Mouse (Mus musculus) MEL (cell line): ENCODE data around the gene Tmbim4. TPM values are rescaled to one million over a fixed set of nuclear protein-coding genes. Genes with fewer than 3 reads are reported as not detected.

Experiments
- DNase-seq: peaks from one replicate; pipeline ENCODE4 v3.0.0; 2011; ENCODE audit warnings: low read depth, low spot score
- H3K27ac ChIP-seq: 2 replicates; pipeline ENCODE4 v1.5.1; 2012; ENCODE audit warnings: low read depth, mild to moderate bottlenecking, control low read depth, low read length, moderate library complexity; ENCODE audit not compliant: control insufficient read depth
- H3K27me3 ChIP-seq, 2 experiments: fragments of 150-350 bp in 1 of 2; sonication (generic) in 1 of 2; 2 replicates each; pipeline ENCODE4 v1.6.1; 2012; ENCODE audit warnings: low read length in 2 of 2, mild to moderate bottlenecking in 2 of 2, improper control_type of control experiment in 1 of 2, moderate library complexity in 1 of 2; ENCODE audit not compliant: insufficient read depth in 2 of 2, control insufficient read depth in 1 of 2
- H3K36me3 ChIP-seq, 2 experiments: 2 replicates each; pipeline ENCODE4 v1.6.1; 2012 to 2014; ENCODE audit warnings: low read length in 2 of 2, improper control_type of control experiment in 1 of 2, inconsistent platforms in 1 of 2, mild to moderate bottlenecking in 1 of 2; ENCODE audit not compliant: insufficient read depth in 2 of 2, control insufficient read depth in 1 of 2
- H3K4me1 ChIP-seq, 2 experiments: fragments of 150-350 bp in 1 of 2; sonication (generic) in 1 of 2; 2 replicates each; pipeline ENCODE4 v1.6.1; 2012; ENCODE audit warnings: low read length in 2 of 2, improper control_type of control experiment in 1 of 2, mild to moderate bottlenecking in 1 of 2; ENCODE audit not compliant: insufficient read depth in 2 of 2, control insufficient read depth in 1 of 2
- H3K4me3 ChIP-seq, 2 experiments: fragments of 150-350 bp in 1 of 2; sonication (generic) in 1 of 2; 2 replicates each; pipeline ENCODE4 v1.5.1; 2012; ENCODE audit warnings: low read depth in 2 of 2, low read length in 2 of 2, mild to moderate bottlenecking in 2 of 2, moderate library complexity in 2 of 2, control low read depth in 1 of 2, improper control_type of control experiment in 1 of 2; ENCODE audit not compliant: control insufficient read depth in 1 of 2, insufficient read depth in 1 of 2
- H3K79me2 ChIP-seq: 2 replicates; pipeline ENCODE4 v1.6.1; 2012; ENCODE audit warnings: mild to moderate bottlenecking, low read length, moderate library complexity; ENCODE audit not compliant: control insufficient read depth, poor library complexity, insufficient read depth
- H3K9ac ChIP-seq: 2 replicates; pipeline ENCODE4 v1.6.1; 2012; ENCODE audit warnings: low read depth, mild to moderate bottlenecking, control low read depth, low read length, moderate library complexity; ENCODE audit not compliant: control insufficient read depth, poor library complexity, severe bottlenecking
- H3K9me3 ChIP-seq: fragments of 150-350 bp; sonication (generic); replicated peaks from 2 replicates; pipeline ENCODE4 v1.6.1; 2012; ENCODE audit warnings: mild to moderate bottlenecking, low read length, improper control_type of control experiment, moderate library complexity; ENCODE audit not compliant: insufficient read depth
- BHLHE40 ChIP-seq: IDR thresholded peaks from 2 replicates; pipeline ENCODE4 v1.6.1; 2012; ENCODE audit warnings: low read depth, mild to moderate bottlenecking, inconsistent platforms, low read length, improper control_type of control experiment, borderline replicate concordance
- CHD1 ChIP-seq: IDR thresholded peaks from 2 replicates; pipeline ENCODE4 v1.6.1; 2012; ENCODE audit warnings: low read depth, mild to moderate bottlenecking, inconsistent platforms, low read length, improper control_type of control experiment
- CTCF ChIP-seq, 3 experiments: IDR thresholded peaks in 2 of 3; conservative IDR thresholded peaks in 1 of 3; 2 replicates each; pipeline ENCODE4 v1.5.1; 2011 to 2012; ENCODE audit warnings: low read length in 3 of 3, low read depth in 2 of 3, mild to moderate bottlenecking in 2 of 3, improper control_type of control experiment in 1 of 3, inconsistent platforms in 1 of 3, mixed read lengths in 1 of 3, moderate library complexity in 1 of 3; ENCODE audit not compliant: control insufficient read depth in 1 of 3, insufficient read depth in 1 of 3, poor library complexity in 1 of 3, severe bottlenecking in 1 of 3
- E2F4 ChIP-seq: IDR thresholded peaks from 2 replicates; pipeline ENCODE4 v1.6.1; 2011; ENCODE audit warnings: low read depth, low read length, improper control_type of control experiment, borderline replicate concordance
- EP300 ChIP-seq, 2 experiments: IDR thresholded peaks; 2 replicates each; pipeline ENCODE4 v1.6.1; 2011; ENCODE audit warnings: improper control_type of control experiment in 2 of 2, low read length in 2 of 2, low read depth in 1 of 2, mild to moderate bottlenecking in 1 of 2
- ETS1 ChIP-seq: IDR thresholded peaks from 2 replicates; pipeline ENCODE4 v1.6.1; 2012; ENCODE audit warnings: low read depth, mild to moderate bottlenecking, inconsistent platforms, low read length, improper control_type of control experiment, moderate library complexity
- GATA1 ChIP-seq: IDR thresholded peaks from 2 replicates; pipeline ENCODE4 v1.6.1; 2011; ENCODE audit warnings: low read depth, low read length, improper control_type of control experiment
- HCFC1 ChIP-seq: IDR thresholded peaks from 2 replicates; pipeline ENCODE4 v1.6.1; 2012; ENCODE audit warnings: low read depth, mild to moderate bottlenecking, inconsistent platforms, low read length, improper control_type of control experiment, moderate library complexity
- JUND ChIP-seq: IDR thresholded peaks from 2 replicates; pipeline ENCODE4 v1.6.1; 2011; ENCODE audit warnings: low read depth, mild to moderate bottlenecking, improper control_type of control experiment, low read length
- KAT2A ChIP-seq: conservative IDR thresholded peaks from 2 replicates; pipeline ENCODE4 v1.6.1; 2012; ENCODE audit warnings: low read depth, low read length, improper control_type of control experiment, inconsistent platforms
- MAFK ChIP-seq: IDR thresholded peaks from 2 replicates; pipeline ENCODE4 v1.6.1; 2011; ENCODE audit warnings: low read depth, mild to moderate bottlenecking, low read length, improper control_type of control experiment, borderline replicate concordance
- MXI1 ChIP-seq: IDR thresholded peaks from 2 replicates; pipeline ENCODE4 v1.6.1; 2011; ENCODE audit warnings: mild to moderate bottlenecking, low read depth, low read length, improper control_type of control experiment
- NRF1 ChIP-seq: IDR thresholded peaks from 2 replicates; pipeline ENCODE4 v1.6.1; 2014; ENCODE audit warnings: low read depth, mild to moderate bottlenecking, inconsistent platforms, low read length, improper control_type of control experiment, moderate library complexity; ENCODE audit not compliant: poor library complexity, insufficient read depth, severe bottlenecking
- POLR2AphosphoS2 ChIP-seq: IDR thresholded peaks from 2 replicates; pipeline ENCODE4 v1.6.1; 2011; ENCODE audit warnings: low read length, improper control_type of control experiment
- RAD21 ChIP-seq: IDR thresholded peaks from 2 replicates; pipeline ENCODE4 v1.6.1; 2011; ENCODE audit warnings: mild to moderate bottlenecking, low read depth, low read length, improper control_type of control experiment
- RCOR1 ChIP-seq: IDR thresholded peaks from 2 replicates; pipeline ENCODE4 v1.6.1; 2012; ENCODE audit warnings: low read depth, mild to moderate bottlenecking, inconsistent platforms, low read length, improper control_type of control experiment
- SMC3 ChIP-seq: IDR thresholded peaks from 2 replicates; pipeline ENCODE4 v1.6.1; 2011; ENCODE audit warnings: low read depth, low read length, improper control_type of control experiment
- TCF12 ChIP-seq: IDR thresholded peaks from 2 replicates; pipeline ENCODE4 v1.6.1; 2014; ENCODE audit warnings: low read depth, mild to moderate bottlenecking, inconsistent platforms, low read length, improper control_type of control experiment, moderate library complexity
- UBTF ChIP-seq: IDR thresholded peaks from 2 replicates; pipeline ENCODE4 v1.6.1; 2012; ENCODE audit warnings: low read depth, mild to moderate bottlenecking, inconsistent platforms, low read length, improper control_type of control experiment, moderate library complexity, borderline replicate concordance; ENCODE audit not compliant: insufficient read depth
- ZKSCAN1 ChIP-seq: IDR thresholded peaks from 2 replicates; pipeline ENCODE4 v1.6.1; 2012; ENCODE audit warnings: low read depth, mild to moderate bottlenecking, inconsistent platforms, low read length, improper control_type of control experiment, moderate library complexity
- polyA plus RNA-seq, 2 experiments: library from polyadenylated mRNA; stranded (reverse) in 1 of 2; unstranded in 1 of 2; fragments of >175 nt in 1 of 2; fragments of >200 nt in 1 of 2; gene quantifications; 2 replicates each; pipeline versions ENCODE4 v1.2.1 to v1.2.4; 2012; ENCODE audit warnings: low replicate concordance in 2 of 2, low read depth in 1 of 2; ENCODE audit not compliant: insufficient read length in 2 of 2, insufficient read depth in 1 of 2, missing spikeins in 1 of 2
- total RNA-seq: library from RNA; depleted of rRNA; stranded (reverse); fragments of 300-350 nt; gene quantifications from 2 replicates; pipeline ENCODE4 v1.2.3, GENCODE M21; 2012

Tmbim4 gene
- total and polyA plus RNA-seq, 3 experiments: 52.5 to 80.3 TPM; not detected in 1

DNA sequence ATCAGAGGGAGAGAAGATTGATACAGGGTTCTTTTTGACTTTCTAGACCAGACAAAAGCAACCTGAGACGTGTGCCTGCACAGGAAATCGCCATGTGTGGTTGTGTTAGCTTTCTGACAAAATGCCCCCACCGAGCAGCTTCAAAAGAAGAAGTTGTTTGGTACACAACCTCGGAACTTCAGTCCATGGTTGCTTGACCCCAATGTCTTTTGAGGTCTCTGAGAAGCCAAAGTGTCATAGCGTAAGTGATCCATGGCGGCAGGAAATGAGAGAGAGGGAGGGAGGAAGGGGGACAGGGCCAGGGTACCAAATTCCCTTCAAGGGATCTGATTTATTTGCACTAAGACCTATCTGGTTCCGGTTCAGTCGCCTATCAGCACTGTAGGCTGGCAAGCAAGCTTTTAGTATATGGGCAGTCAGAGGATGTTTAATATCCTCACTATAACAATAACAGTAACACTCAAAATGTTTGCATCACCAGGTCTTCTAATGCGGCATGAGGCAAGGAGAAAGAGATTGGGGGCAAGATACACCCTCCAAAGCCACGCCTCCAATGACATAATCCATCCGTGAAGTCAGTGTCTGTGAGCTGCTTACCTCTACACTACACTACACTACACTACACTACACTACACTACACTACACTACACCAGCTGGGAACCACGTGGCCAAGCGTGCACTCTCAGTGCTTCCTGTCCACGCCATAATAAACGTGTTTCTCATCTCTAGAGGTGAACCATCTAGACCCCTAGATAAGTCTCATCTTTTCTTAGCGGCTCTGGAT is 1.3 kb downstream of the Tmbim4 start:
- no peak overlapping the region for H3K4me3 ChIP-seq

DNA sequence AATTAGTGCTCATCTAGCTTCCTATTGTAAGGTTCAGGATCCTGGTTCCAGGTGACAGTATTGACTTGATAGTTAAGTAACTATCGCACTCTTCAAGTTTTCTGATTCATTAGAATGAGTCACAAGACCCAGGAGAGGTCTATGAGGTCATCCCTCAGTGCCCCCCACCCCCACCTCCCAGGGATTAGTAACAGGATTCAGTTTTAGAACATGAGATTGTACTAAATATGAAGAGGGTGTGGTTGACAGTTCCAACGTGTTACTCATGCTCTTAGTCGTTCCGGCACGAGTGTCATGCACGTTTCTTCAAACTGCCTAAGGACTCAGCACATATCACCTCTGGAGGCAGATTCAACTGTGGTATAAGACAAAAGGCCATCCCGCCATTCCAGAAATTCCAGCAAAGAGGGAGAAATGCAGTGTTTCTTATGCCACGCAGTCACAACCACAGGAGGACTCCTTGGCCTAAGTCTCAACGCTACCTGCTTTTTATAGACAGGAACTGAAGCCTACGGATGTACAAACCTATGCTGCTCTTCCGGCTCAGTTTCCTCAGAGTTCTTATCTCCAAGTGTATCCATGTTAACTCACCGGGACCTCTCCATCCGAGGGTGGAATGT is 3.3 kb downstream of the Tmbim4 start:
- TF ChIP-seq NRF1: no peak
- no peak for TF ChIP-seq RCOR1
- no peak for TF ChIP-seq JUND
- no peak for TF ChIP-seq ZKSCAN1
- TF ChIP-seq MXI1: no peak
- TF ChIP-seq UBTF: no peak
- Histone ChIP-seq H3K9me3 (no peaks in the 10 kb centered on the region), H3K27ac (no peak overlapping the region)

More for the DNA sequence above, 1.3 kb downstream of the Tmbim4 start:
- TF ChIP-seq UBTF: no peak
- no peak for TF ChIP-seq RAD21
- no peak for TF ChIP-seq ETS1
- TF ChIP-seq MAFK: no peak
- no peak for TF ChIP-seq E2F4
- no peak for TF ChIP-seq EP300 (IDR thresholded peaks at IDR 0.05; ENCODE audit: low read depth in 1 of 2, low read length in 2 of 2)
- no peak for TF ChIP-seq GATA1
- TF ChIP-seq BHLHE40: no peak
- TF ChIP-seq KAT2A: no peak
- TF ChIP-seq POLR2AphosphoS2: no peak
- no peak for TF ChIP-seq MXI1
- no peak for TF ChIP-seq RCOR1
- TF ChIP-seq CHD1: no peak
- TF ChIP-seq SMC3: no peak
- TF ChIP-seq ZKSCAN1: no peak
- no peak for TF ChIP-seq TCF12
- TF ChIP-seq HCFC1: no peak
- no peak for TF ChIP-seq CTCF (IDR thresholded peaks at IDR 0.05 in 2 of 3, conservative IDR thresholded peaks at IDR 0.05 in 1 of 3; ENCODE audit: control insufficient read depth in 1 of 3, insufficient read depth in 1 of 3, low read depth in 2 of 3, low read length in 3 of 3, poor library complexity in 1 of 3, severe bottlenecking in 1 of 3)
- Histone ChIP-seq H3K9me3 (no peaks in the 10 kb centered on the region), H3K36me3 (no peaks in the 10 kb centered on the region), H3K27me3 (peaks cover 0 to 2% of the 10 kb centered on the region in 2 experiments; a peak in 2 of 4 replicates), H3K79me2 (no peaks in the 10 kb centered on the region), H3K9ac (no peak overlapping the region), H3K4me1 (no peaks in the 10 kb centered on the region), H3K27ac (no peak overlapping the region)
- DNase-seq: no peak

More for the DNA sequence above, 3.3 kb downstream of the Tmbim4 start:
- H3K27me3 ChIP-seq: peaks cover 0 to 2% of the 10 kb centered on the region in 2 experiments; a peak in 2 of 4 replicates
- H3K4me1 ChIP-seq: peaks cover 0 to under 1% of the 10 kb centered on the region in 2 experiments; a peak in 1 of 4 replicates
- no peak overlapping the region for H3K4me3 ChIP-seq
- DNase-seq: no peak
- no peak overlapping the region for H3K9ac ChIP-seq
- peaks cover 0 to 2% of the 10 kb centered on the region in 2 experiments; a peak in 1 of 4 replicates for H3K36me3 ChIP-seq
- peaks cover 6% of the 10 kb centered on the region for H3K79me2 ChIP-seq
